Mouse (Mus musculus) embryo, embryonic 9.5 days (tissue): ENCODE measurements around the gene 4931429L15Rik.

Source experiments
- DNase-seq: peaks from one replicate; pipeline ENCODE4 v3.0.0-alpha.2; 2017; ENCODE audit errors: extremely low spot score

The 4931429L15Rik gene

GRCm38 (mm10) chr9:46327706-46328571, 8.2 kb upstream of the 4931429L15Rik start:
- no peak for DNase-seq

- no peak for DNase-seq
Observed at GRCm38 (mm10) chr9:46326694-46327405, 7.1 kb upstream of the 4931429L15Rik start.

- no peak for DNase-seq
Observed at GRCm38 (mm10) chr9:46320461-46320860, 675 bp upstream of the 4931429L15Rik start.

- DNase-seq = no peak
Observed at GRCm38 (mm10) chr9:46317957-46318356, 1.8 kb downstream of the 4931429L15Rik start.

- no peak for DNase-seq
Observed at GRCm38 (mm10) chr9:46316909-46317308, 2.9 kb downstream of the 4931429L15Rik start.

GRCm38 (mm10) chr9:46316388-46316787, 3.4 kb downstream of the 4931429L15Rik start:
- DNase-seq = no peak

- DNase-seq = no peak
Observed at GRCm38 (mm10) chr9:46315807-46316365, 3.9 kb downstream of the 4931429L15Rik start.

GRCm38 (mm10) chr9:46314921-46315320, 4.9 kb downstream of the 4931429L15Rik start:
- DNase-seq = no peak

GRCm38 (mm10) chr9:46314507-46314906, 5.3 kb downstream of the 4931429L15Rik start:
- peak; percentile 79 for DNase-seq

GRCm38 (mm10) chr9:46309121-46309520, 10.7 kb downstream of the 4931429L15Rik start:
- peak; percentile 12 for DNase-seq

GRCm38 (mm10) chr9:46302142-46302541, 17.6 kb downstream of the 4931429L15Rik start:
- DNase-seq = peak; percentile 57

- DNase-seq = no peak
Observed at GRCm38 (mm10) chr9:46298381-46298780, 21.4 kb downstream of the 4931429L15Rik start.

GRCm38 (mm10) chr9:46282631-46283436, 37.0 kb downstream of the 4931429L15Rik start, which contains the start of gene Bud13:
Gene Bud13 (plus strand): TSS chr9:46283008.
- DNase-seq = peak; percentile 94

- no peak for DNase-seq
Observed at GRCm38 (mm10) chr9:46274494-46274893, 45.3 kb downstream of the 4931429L15Rik start.

- peak; percentile 89 for DNase-seq
Observed at GRCm38 (mm10) chr9:46272677-46273454, 46.9 kb downstream of the 4931429L15Rik start, which contains the start of gene Zpr1. Gene Zpr1 (plus strand): TSS chr9:46273064.

- DNase-seq = no peak
Observed at GRCm38 (mm10) chr9:46272070-46272469, 47.7 kb downstream of the 4931429L15Rik start.

- DNase-seq = no peak
Observed at GRCm38 (mm10) chr9:46270782-46271181, 49.0 kb downstream of the 4931429L15Rik start.

- DNase-seq = no peak
Observed at GRCm38 (mm10) chr9:46269125-46269524, 50.7 kb downstream of the 4931429L15Rik start.

GRCm38 (mm10) chr9:46268343-46268873, 51.4 kb downstream of the 4931429L15Rik start, which contains the start of gene Apoa5:
Gene Apoa5 (plus strand): TSS chr9:46268633.
- no peak for DNase-seq

- no peak for DNase-seq
Observed at GRCm38 (mm10) chr9:46261131-46261530, 58.7 kb downstream of the 4931429L15Rik start.
